28 mouse cellular contexts compared by ENCODE assay signal in genomic region chr4:124375581-124375980, GRCm38 (mm10).
DNase-seq lines count a peak whose midpoint lies in the region; ATAC-seq lines count a peak whose summit lies in the region.
"Had no signal": no experiment of that assay in that cellular context is flagged by ENCODE, and none has a peak within 500 bp of the region (broad histone marks: within the 10 kb centered on the region; RNA-seq: fewer than 3 reads in every experiment).

No protein-coding gene starts in this region.

- DNase-seq in forebrain, embryonic 10.5 days (ENCODE audit: extremely low spot score, low spot score): no peak
- peak; percentile 17 for DNase-seq in heart, adult 11 months
- DNase-seq in heart, adult 18-20 months: no peak
- peak; percentile 60 for DNase-seq in midbrain, embryonic 14.5 days
- DNase-seq in midbrain, embryonic 10.5 days (ENCODE audit: low spot score): no peak
- no peak for DNase-seq in gastrocnemius, adult 18-20 months (ENCODE audit: low spot score)
- DNase-seq: adrenal gland, adult 2 months; adrenal gland, postnatal 14 days; B cell, adult 2 months; cerebellum, adult 11-12 months; cerebellum, adult 8-10 months; cerebellum, postnatal 10 days; cerebellum, postnatal 36 days; embryo, embryonic 11 days; gastrocnemius, adult 2 months; gastrocnemius, postnatal 14 days; heart, adult 2 months; heart, postnatal 14 days; heart, postnatal 4 days; kidney, adult 2 months had no signal

- H3K9me3 ChIP-seq in forebrain, embryonic 10.5 days: no peaks in the 10 kb centered on the region
- no peaks in the 10 kb centered on the region for H3K9me3 ChIP-seq in forebrain, embryonic 12.5 days
- H3K9me3 ChIP-seq in midbrain, embryonic 14.5 days (ENCODE audit: control insufficient read depth, low read length): no peaks in the 10 kb centered on the region
- no peaks in the 10 kb centered on the region for H3K9me3 ChIP-seq in midbrain, embryonic 10.5 days (replicated peaks)
- H3K9me3 ChIP-seq: embryonic facial prominence, embryonic 15.5 days; G1E; heart, embryonic 10.5 days; heart, embryonic 13.5 days had no signal

- no peaks in the 10 kb centered on the region for H3K36me3 ChIP-seq in forebrain, embryonic 10.5 days (replicated peaks)
- H3K36me3 ChIP-seq in forebrain, embryonic 12.5 days (replicated peaks): no peaks in the 10 kb centered on the region
- no peaks in the 10 kb centered on the region for H3K36me3 ChIP-seq in midbrain, embryonic 14.5 days (ENCODE audit: control insufficient read depth, insufficient read depth, low read length)
- no peaks in the 10 kb centered on the region for H3K36me3 ChIP-seq in midbrain, embryonic 10.5 days
- H3K36me3 ChIP-seq: embryonic facial prominence, embryonic 15.5 days; G1E; heart, embryonic 10.5 days; heart, embryonic 13.5 days had no signal

- H3K27ac ChIP-seq in forebrain, embryonic 10.5 days: peak overlapping the region; percentile 25; the same call in 1 of the 2 replicates
- H3K27ac ChIP-seq in forebrain, embryonic 12.5 days: no peak overlapping the region; the same call in 1 of the 2 replicates
- H3K27ac ChIP-seq in midbrain, embryonic 14.5 days (replicated peaks; ENCODE audit: low read depth, low read length): no peak overlapping the region
- no peak overlapping the region for H3K27ac ChIP-seq in midbrain, embryonic 10.5 days (replicated peaks)
- H3K27ac ChIP-seq: embryonic facial prominence, embryonic 15.5 days; gastrocnemius, adult 2 months; heart, adult 2 months; heart, embryonic 10.5 days; heart, embryonic 13.5 days; hindbrain, embryonic 14.5 days had no signal

- H3K27me3 ChIP-seq in forebrain, embryonic 10.5 days (ENCODE audit: poor library complexity, severe bottlenecking): peaks cover 61% of the 10 kb centered on the region
- peaks cover 24% of the 10 kb centered on the region for H3K27me3 ChIP-seq in forebrain, embryonic 12.5 days
- no peaks in the 10 kb centered on the region; the same call in 1 of the 2 replicates for H3K27me3 ChIP-seq in midbrain, embryonic 14.5 days (ENCODE audit: control insufficient read depth, insufficient read depth, low read length)
- peaks cover 26% of the 10 kb centered on the region for H3K27me3 ChIP-seq in midbrain, embryonic 10.5 days (ENCODE audit: low read depth, poor library complexity, severe bottlenecking)
- H3K27me3 ChIP-seq: embryonic facial prominence, embryonic 15.5 days; Patski had no signal

- 78% methylated on average over 6 of the region's 6 CpGs for WGBS in forebrain, embryonic 10.5 days
- 56% methylated on average over 6 of the region's 6 CpGs for WGBS in forebrain, embryonic 12.5 days
- 40% methylated on average over 6 of the region's 6 CpGs for WGBS in midbrain, embryonic 14.5 days
- WGBS in midbrain, embryonic 10.5 days: 81% methylated on average over 6 of the region's 6 CpGs

- H3K9ac ChIP-seq in forebrain, embryonic 12.5 days: no peak overlapping the region
- H3K9ac ChIP-seq in midbrain, embryonic 14.5 days (replicated peaks; ENCODE audit: low read length): no peak overlapping the region
- H3K9ac ChIP-seq: embryonic facial prominence, embryonic 15.5 days; heart, embryonic 13.5 days; hindbrain, embryonic 14.5 days had no signal

- peaks cover 7% of the 10 kb centered on the region for H3K4me1 ChIP-seq in forebrain, embryonic 10.5 days
- H3K4me1 ChIP-seq in forebrain, embryonic 12.5 days: peaks cover 12% of the 10 kb centered on the region
- H3K4me1 ChIP-seq in midbrain, embryonic 14.5 days (ENCODE audit: control insufficient read depth, insufficient read depth, low read length): peaks cover 7% of the 10 kb centered on the region
- H3K4me1 ChIP-seq in midbrain, embryonic 10.5 days: peaks cover 17% of the 10 kb centered on the region
- H3K4me1 ChIP-seq: embryonic facial prominence, embryonic 15.5 days; heart, embryonic 10.5 days; heart, embryonic 13.5 days had no signal

- no peak overlapping the region for H3K4me2 ChIP-seq in forebrain, embryonic 12.5 days
- H3K4me2 ChIP-seq in midbrain, embryonic 14.5 days (ENCODE audit: low read length): no peak overlapping the region
- H3K4me2 ChIP-seq: embryonic facial prominence, embryonic 15.5 days; heart, embryonic 13.5 days; hindbrain, embryonic 14.5 days had no signal

- no peak for ATAC-seq in forebrain, embryonic 12.5 days (ENCODE audit: low FRiP score)
- no peak; the same call in 1 of the 2 replicates for ATAC-seq in midbrain, embryonic 14.5 days (ENCODE audit: low FRiP score, low TSS enrichment)
- ATAC-seq: intestine, postnatal 0 days; Patski had no signal

- no peak overlapping the region for H3K4me3 ChIP-seq in forebrain, embryonic 10.5 days
- H3K4me3 ChIP-seq in forebrain, embryonic 12.5 days (replicated peaks): no peak overlapping the region
- H3K4me3 ChIP-seq in midbrain, embryonic 14.5 days (replicated peaks; ENCODE audit: low read depth, low read length): no peak overlapping the region
- H3K4me3 ChIP-seq in midbrain, embryonic 10.5 days: no peak overlapping the region
- H3K4me3 ChIP-seq: embryonic facial prominence, embryonic 15.5 days; gastrocnemius, adult 2 months; heart, adult 2 months; heart, embryonic 10.5 days; heart, embryonic 13.5 days had no signal

Comparison
In these comparisons a context has a peak if more than half of its experiments do, and no peak if none do; other contexts are left out.
1. DNase-seq: peak in heart, adult 11 months (single experiment) and midbrain, embryonic 14.5 days (single experiment); none in forebrain, embryonic 10.5 days (single experiment), heart, adult 18-20 months (0 of 2), midbrain, embryonic 10.5 days (single experiment) and gastrocnemius, adult 18-20 months (single experiment).